Mouse (Mus musculus) CH12.LX (cell line): ENCODE results near the gene Gm1123.

Experiments
- CTCF ChIP-seq, 2 experiments: IDR thresholded peaks in 1 of 2; conservative IDR thresholded peaks in 1 of 2; 2 replicates each; pipeline ENCODE4 v1.5.1; 2011 to 2012; ENCODE audit warnings: low read depth in 2 of 2, low read length in 2 of 2, improper control_type of control experiment in 1 of 2, inconsistent platforms in 1 of 2, mild to moderate bottlenecking in 1 of 2, moderate library complexity in 1 of 2
- JUN ChIP-seq: IDR thresholded peaks from 2 replicates; pipeline ENCODE4 v1.6.1; 2011; ENCODE audit warnings: low read depth, mild to moderate bottlenecking, low read length, improper control_type of control experiment, moderate library complexity; ENCODE audit not compliant: insufficient read depth
- JUND ChIP-seq: conservative IDR thresholded peaks from 2 replicates; pipeline ENCODE4 v1.6.1; 2011; ENCODE audit warnings: low read depth, low read length, improper control_type of control experiment
- KAT2A ChIP-seq: IDR thresholded peaks from 2 replicates; pipeline ENCODE4 v1.6.1; 2012; ENCODE audit warnings: low read length, improper control_type of control experiment, inconsistent platforms; ENCODE audit not compliant: insufficient replicate concordance
- MAX ChIP-seq: IDR thresholded peaks from 2 replicates; pipeline ENCODE4 v1.6.1; 2011; ENCODE audit warnings: low read length, improper control_type of control experiment
- MAZ ChIP-seq: IDR thresholded peaks from 2 replicates; pipeline ENCODE4 v1.6.1; 2012; ENCODE audit warnings: low read depth, mild to moderate bottlenecking, inconsistent platforms, low read length, improper control_type of control experiment, moderate library complexity
- POLR2A ChIP-seq: IDR thresholded peaks from 2 replicates; pipeline ENCODE4 v1.6.1; 2011; ENCODE audit warnings: low read depth, mild to moderate bottlenecking, improper control_type of control experiment, low read length
- POLR2AphosphoS2 ChIP-seq: IDR thresholded peaks from 2 replicates; pipeline ENCODE4 v1.6.1; 2011; ENCODE audit warnings: low read depth, low read length, improper control_type of control experiment
- ZC3H11A ChIP-seq: IDR thresholded peaks from 2 replicates; pipeline ENCODE4 v1.6.1; 2012; ENCODE audit warnings: low read depth, mild to moderate bottlenecking, inconsistent platforms, low read length, improper control_type of control experiment
- ZMIZ1 ChIP-seq: IDR thresholded peaks from 2 replicates; pipeline ENCODE4 v1.6.1; 2012; ENCODE audit warnings: low read depth, mild to moderate bottlenecking, inconsistent platforms, low read length, improper control_type of control experiment

- TF ChIP-seq MAZ = no peak
- TF ChIP-seq POLR2AphosphoS2 = no peak
- no peak for TF ChIP-seq POLR2A
- TF ChIP-seq KAT2A = no peak
- no peak for TF ChIP-seq CTCF (conservative IDR thresholded peaks at IDR 0.05 in 1 of 2, IDR thresholded peaks at IDR 0.05 in 1 of 2; ENCODE audit: low read depth in 2 of 2, low read length in 2 of 2)
- no peak for TF ChIP-seq JUN
- TF ChIP-seq ZMIZ1 = no peak
- no peak for TF ChIP-seq ZC3H11A
- TF ChIP-seq JUND = no peak
- no peak for TF ChIP-seq MAX
Measured at GRCm38 (mm10) chr9:99072538-99072937, 37.0 kb upstream of the Gm1123 start.
